27 mouse cellular contexts compared by ENCODE assay signal in genomic region chr7:137218706-137219105, GRCm38 (mm10).
DNase-seq lines count a peak whose midpoint lies in the region; ATAC-seq and TF ChIP-seq lines count a peak whose summit lies in the region.
"Had no signal": no experiment of that assay in that cellular context is flagged by ENCODE, and none has a peak within 500 bp of the region (broad histone marks: within the 10 kb centered on the region; RNA-seq: fewer than 3 reads in every experiment).

No protein-coding gene starts in this region.

- H3K36me3 ChIP-seq in lung, embryonic 14.5 days (ENCODE audit: insufficient read depth) = no peaks in the 10 kb centered on the region
- H3K36me3 ChIP-seq in forebrain, embryonic 11.5 days (ENCODE audit: control insufficient read depth, insufficient read depth, low read length) = no peaks in the 10 kb centered on the region
- H3K36me3 ChIP-seq: heart, embryonic 12.5 days; heart, embryonic 15.5 days; hindbrain, embryonic 15.5 days had no signal

- H3K4me3 ChIP-seq in lung, embryonic 14.5 days (ENCODE audit: low read depth, low read length) = no peak overlapping the region
- no peak overlapping the region for H3K4me3 ChIP-seq in brown adipose tissue, adult 24 weeks (ENCODE audit: insufficient read depth, low read depth, low read length)
- H3K4me3 ChIP-seq in forebrain, embryonic 11.5 days (ENCODE audit: low read depth, low read length) = no peak overlapping the region
- H3K4me3 ChIP-seq: embryonic facial prominence, embryonic 10.5 days; embryonic facial prominence, embryonic 13.5 days; erythroblast, embryonic 14.5 days; forebrain, embryonic 13.5 days; heart, embryonic 12.5 days; heart, embryonic 15.5 days; hindbrain, embryonic 10.5 days; hindbrain, embryonic 15.5 days had no signal

- no peak for TF ChIP-seq CTCF in lung, embryonic 14.5 days (IDR thresholded peaks at IDR 0.05; ENCODE audit: low read depth)

- no peaks in the 10 kb centered on the region for H3K9me3 ChIP-seq in lung, embryonic 14.5 days (ENCODE audit: low read depth, low read length)
- no peaks in the 10 kb centered on the region for H3K9me3 ChIP-seq in forebrain, embryonic 11.5 days (ENCODE audit: control insufficient read depth, low read length)
- H3K9me3 ChIP-seq: embryonic facial prominence, embryonic 10.5 days; embryonic facial prominence, embryonic 13.5 days; forebrain, embryonic 13.5 days; heart, embryonic 12.5 days; heart, embryonic 15.5 days; hindbrain, embryonic 10.5 days; hindbrain, embryonic 15.5 days had no signal

- H3K4me1 ChIP-seq in lung, embryonic 14.5 days (ENCODE audit: insufficient read depth) = no peaks in the 10 kb centered on the region
- H3K4me1 ChIP-seq in brown adipose tissue, adult 24 weeks (ENCODE audit: control insufficient read depth, insufficient read depth, insufficient read length, low read length) = peaks cover 24% of the 10 kb centered on the region
- H3K4me1 ChIP-seq in forebrain, embryonic 11.5 days (replicated peaks; ENCODE audit: control insufficient read depth, insufficient read depth, low read length) = peaks cover 4% of the 10 kb centered on the region; the same call in 1 of the 2 replicates
- H3K4me1 ChIP-seq: heart, embryonic 15.5 days had no signal

- no peak for ATAC-seq in cerebellum, adult (ENCODE audit: insufficient number of reproducible peaks, low FRiP score, low TSS enrichment)
- ATAC-seq in lung, embryonic 14.5 days (ENCODE audit: insufficient read depth) = no peak
- no peak for ATAC-seq in forebrain, embryonic 11.5 days (replicated peaks; ENCODE audit: low FRiP score)
- ATAC-seq: CD4-positive, CD25-positive, alpha-beta regulatory T cell, adult 4 months; forebrain, embryonic 13.5 days; forebrain, embryonic 16.5 days; intestine, postnatal 0 days had no signal

- H3K9ac ChIP-seq in lung, embryonic 14.5 days = no peak overlapping the region
- H3K9ac ChIP-seq in forebrain, embryonic 11.5 days (ENCODE audit: low read length) = no peak overlapping the region
- H3K9ac ChIP-seq: embryonic facial prominence, embryonic 13.5 days; forebrain, embryonic 13.5 days; heart, embryonic 12.5 days; heart, embryonic 15.5 days; hindbrain, embryonic 15.5 days had no signal

- WGBS in lung, embryonic 14.5 days = 54% methylated on average over 12 of the region's 12 CpGs
- 90% methylated on average over 12 of the region's 12 CpGs for WGBS in forebrain, embryonic 11.5 days

- H3K27ac ChIP-seq in lung, embryonic 14.5 days (ENCODE audit: low read depth) = no peak overlapping the region
- H3K27ac ChIP-seq in brown adipose tissue, adult 24 weeks (replicated peaks; ENCODE audit: low read depth, low read length) = peak overlapping the region; percentile 58
- H3K27ac ChIP-seq in forebrain, embryonic 11.5 days (ENCODE audit: low read depth, low read length) = no peak overlapping the region
- H3K27ac ChIP-seq: embryonic facial prominence, embryonic 10.5 days; embryonic facial prominence, embryonic 13.5 days; forebrain, embryonic 13.5 days; heart, embryonic 15.5 days; hindbrain, embryonic 10.5 days; hindbrain, embryonic 15.5 days had no signal

- peak; percentile 78 to 83 for DNase-seq in cerebellum, postnatal 10 days
- peak; percentile 21 for DNase-seq in lung, embryonic 14.5 days
- no peak for DNase-seq in lung, postnatal 4 days
- peak; percentile 4 for DNase-seq in adipocyte (ENCODE audit: low spot score)
- no peak for DNase-seq in forebrain, embryonic 11.5 days (ENCODE audit: low spot score)
- DNase-seq: adrenal gland, postnatal 25 days; cerebellum, adult 11-12 months; cerebellum, adult 8-10 months; embryo, embryonic 11 days; gastrocnemius, postnatal 25 days; heart, adult 18-20 months; heart, postnatal 10 days; heart, postnatal 36 days; kidney, adult 2 months had no signal

- H3K27me3 ChIP-seq in lung, embryonic 14.5 days (ENCODE audit: insufficient read depth, low read length) = peaks cover 4% of the 10 kb centered on the region; the same call in 1 of the 2 replicates
- no peaks in the 10 kb centered on the region for H3K27me3 ChIP-seq in forebrain, embryonic 11.5 days (ENCODE audit: control insufficient read depth, insufficient read depth, low read length)
- H3K27me3 ChIP-seq: heart, embryonic 15.5 days; hindbrain, embryonic 15.5 days had no signal

- no peak overlapping the region for H3K4me2 ChIP-seq in lung, embryonic 14.5 days
- no peak overlapping the region for H3K4me2 ChIP-seq in forebrain, embryonic 11.5 days (ENCODE audit: low read depth, low read length, severe bottlenecking)
- H3K4me2 ChIP-seq: embryonic facial prominence, embryonic 13.5 days; forebrain, embryonic 13.5 days; heart, embryonic 12.5 days; heart, embryonic 15.5 days; hindbrain, embryonic 15.5 days had no signal

Comparison
In these comparisons a context has a peak if more than half of its experiments do, and no peak if none do; other contexts are left out.
1. DNase-seq: peak in cerebellum, postnatal 10 days (2 of 2), lung, embryonic 14.5 days (single experiment) and adipocyte (single experiment); none in lung, postnatal 4 days (0 of 2) and forebrain, embryonic 11.5 days (single experiment).